Mouse (Mus musculus): ENCODE measurements around the gene Arrdc1.

The Arrdc1 gene

GRCm38 (mm10) chr2:24925284-24925683 is 9.8 kb downstream of the Arrdc1 start:
- DNase-seq (ENCODE audit: low spot score in 2 of 2): no peak

- DNase-seq (ENCODE audit: low spot score in 2 of 2): no peak
Measured at GRCm38 (mm10) chr2:24923561-24923960, 11.5 kb downstream of the Arrdc1 start.

DNA sequence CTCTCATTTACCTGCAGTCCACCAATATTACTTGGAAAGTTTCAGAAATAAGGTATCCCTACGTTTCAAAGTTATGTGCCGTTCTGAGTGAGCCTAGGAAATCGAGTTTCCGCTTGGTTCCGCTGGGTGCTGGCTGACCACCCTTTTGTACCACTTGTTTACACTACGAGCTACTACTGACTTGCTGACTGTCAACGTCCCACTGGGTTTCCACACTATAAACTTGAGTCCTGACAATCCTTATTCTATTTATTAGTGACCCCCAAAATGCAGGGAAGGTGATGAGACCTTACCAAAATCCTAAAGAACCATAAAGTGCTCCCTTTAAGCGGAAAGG is 15.2 kb downstream of the Arrdc1 start:
- no peak for DNase-seq (ENCODE audit: low spot score in 2 of 2)

- DNase-seq (ENCODE audit: low spot score in 2 of 2): peak; percentile 91 to 93
Measured at GRCm38 (mm10) chr2:24918930-24919838, 15.9 kb downstream of the Arrdc1 start, which contains the start of gene Ehmt1. Gene Ehmt1 (minus strand): TSS chr2:24919614.

DNA sequence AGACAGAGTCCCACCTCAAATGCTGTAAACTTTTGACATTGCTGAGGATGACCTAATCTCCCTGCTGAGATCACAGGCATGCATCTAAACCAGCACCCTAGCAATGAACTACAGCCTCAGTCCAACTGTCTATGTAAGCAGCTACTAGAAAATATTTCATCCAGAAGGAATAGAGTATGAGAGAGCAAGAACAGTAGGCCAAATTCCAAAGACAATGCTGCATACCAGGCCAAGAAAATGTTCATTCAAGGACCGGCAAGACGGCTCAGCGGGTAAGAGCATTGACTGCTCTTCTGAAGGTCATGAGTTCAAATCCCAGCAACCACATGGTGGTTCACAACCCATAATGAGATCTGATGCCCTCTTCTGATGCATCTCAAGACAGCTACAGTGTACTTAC is 20.3 kb downstream of the Arrdc1 start:
- DNase-seq (ENCODE audit: low spot score in 2 of 2): no peak

GRCm38 (mm10) chr2:24912589-24912988 is 22.5 kb downstream of the Arrdc1 start:
- no peak for DNase-seq (ENCODE audit: low spot score in 2 of 2)

DNA sequence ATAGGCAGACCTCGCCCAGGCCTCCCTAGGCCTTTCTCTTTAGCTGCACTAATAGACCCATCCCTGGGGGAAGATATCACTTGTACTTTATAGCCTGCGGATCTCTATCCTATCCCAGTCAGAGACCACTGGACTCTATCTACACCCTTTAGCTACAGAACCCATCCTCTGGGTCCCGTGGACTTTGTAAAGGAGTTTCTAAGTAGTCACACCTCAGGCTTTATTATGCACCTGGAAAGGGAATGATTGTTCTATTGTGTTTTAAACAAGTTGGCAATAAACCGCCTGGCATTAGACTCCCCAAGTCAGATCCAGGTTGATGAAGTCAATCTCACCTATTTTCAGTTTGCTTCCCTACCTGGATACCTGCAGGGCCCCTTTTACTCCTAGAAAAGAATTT is 22.9 kb downstream of the Arrdc1 start:
- DNase-seq (ENCODE audit: low spot score in 2 of 2): no peak

DNA sequence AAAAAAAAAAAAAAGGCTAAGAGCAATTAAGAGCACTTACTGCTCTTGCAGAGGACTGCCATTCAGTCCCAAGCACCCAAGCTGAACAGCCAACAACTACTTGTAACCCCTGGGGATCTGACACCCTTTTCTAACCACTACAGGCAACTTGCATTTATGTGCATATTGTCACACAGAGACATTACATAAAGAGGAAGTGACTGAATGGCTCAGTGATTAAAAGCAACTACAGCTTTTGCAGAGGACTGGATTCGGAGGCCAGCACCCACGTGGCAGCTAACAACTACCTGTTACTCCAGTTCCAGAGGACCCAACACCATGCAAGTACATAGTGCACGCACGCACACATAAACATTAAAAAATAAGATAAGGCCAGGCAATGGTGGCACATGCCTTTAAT is 24.6 kb downstream of the Arrdc1 start:
- no peak for DNase-seq (ENCODE audit: low spot score in 2 of 2)

DNA sequence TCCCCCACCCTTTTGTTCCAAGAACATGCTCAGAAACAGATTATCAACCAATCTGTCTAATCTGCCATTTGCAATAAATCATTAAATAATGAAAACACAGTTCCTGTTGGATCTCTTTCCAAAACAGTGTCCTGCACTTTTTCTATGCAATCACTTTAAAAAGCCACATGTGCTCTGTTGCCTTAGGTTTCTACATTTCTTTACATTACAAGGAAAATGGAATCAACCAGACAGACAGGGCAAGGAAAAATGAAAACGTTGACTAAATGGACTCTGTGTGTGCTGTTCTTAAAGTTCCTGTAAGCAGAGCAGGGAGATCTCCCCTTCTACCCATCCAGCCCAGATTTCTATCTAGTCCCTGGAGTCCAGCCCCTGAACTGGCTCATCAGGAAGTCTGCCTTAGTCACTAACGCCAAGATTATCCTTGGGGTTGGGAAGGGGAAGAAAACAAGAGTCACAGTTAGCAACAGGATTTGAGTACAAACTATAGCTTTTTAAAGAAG is 29.3 kb downstream of the Arrdc1 start:
- DNase-seq (ENCODE audit: low spot score in 2 of 2): no peak

- no peak for DNase-seq (ENCODE audit: low spot score in 2 of 2)
Measured at GRCm38 (mm10) chr2:24904823-24905652, 30.0 kb downstream of the Arrdc1 start.

DNA sequence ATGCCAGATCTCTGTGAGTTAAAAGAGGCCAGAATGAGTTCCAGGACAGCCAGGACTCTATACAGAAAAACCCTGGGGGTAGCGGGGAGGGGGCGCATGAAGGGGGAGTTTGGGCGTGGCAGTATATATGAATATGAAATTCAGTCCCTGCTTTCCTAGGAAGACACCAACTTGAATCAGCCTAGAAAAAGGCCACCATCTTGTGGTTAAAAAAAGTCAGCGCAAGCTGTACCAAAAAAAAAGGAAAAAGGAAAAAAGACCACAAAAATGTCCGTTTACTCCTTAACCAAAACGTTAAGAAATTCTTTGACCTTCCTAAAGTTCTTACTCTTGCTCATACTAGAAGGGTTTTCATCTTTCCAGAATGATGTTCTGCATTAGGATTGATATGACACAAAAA is 32.1 kb downstream of the Arrdc1 start:
- no peak for DNase-seq (ENCODE audit: low spot score in 2 of 2)

GRCm38 (mm10) chr2:24901055-24901454 is 34.0 kb downstream of the Arrdc1 start:
- no peak for DNase-seq (ENCODE audit: low spot score in 2 of 2)

DNA sequence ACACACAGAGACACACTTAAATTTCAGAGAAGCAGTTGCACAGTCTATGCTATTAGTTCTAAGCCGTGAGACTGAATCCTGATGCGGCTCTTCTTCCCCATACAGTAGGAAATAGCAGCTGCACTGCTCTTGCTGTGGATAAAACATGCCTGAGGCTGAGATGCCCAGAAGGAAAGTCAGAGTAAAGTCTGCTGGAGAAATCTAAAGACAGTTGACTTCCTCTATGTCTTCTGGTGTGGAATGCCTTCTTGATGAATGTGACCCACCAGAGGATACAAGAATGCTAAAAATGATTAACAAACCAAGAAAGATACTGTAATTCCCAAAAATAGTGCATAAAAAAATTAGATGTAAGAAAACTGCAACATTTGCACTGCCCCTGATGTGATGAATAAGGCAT is 35.8 kb downstream of the Arrdc1 start:
- no peak for DNase-seq (ENCODE audit: low spot score in 2 of 2)

GRCm38 (mm10) chr2:24896761-24897160 is 38.3 kb downstream of the Arrdc1 start:
- no peak for DNase-seq (ENCODE audit: low spot score in 2 of 2)

DNA sequence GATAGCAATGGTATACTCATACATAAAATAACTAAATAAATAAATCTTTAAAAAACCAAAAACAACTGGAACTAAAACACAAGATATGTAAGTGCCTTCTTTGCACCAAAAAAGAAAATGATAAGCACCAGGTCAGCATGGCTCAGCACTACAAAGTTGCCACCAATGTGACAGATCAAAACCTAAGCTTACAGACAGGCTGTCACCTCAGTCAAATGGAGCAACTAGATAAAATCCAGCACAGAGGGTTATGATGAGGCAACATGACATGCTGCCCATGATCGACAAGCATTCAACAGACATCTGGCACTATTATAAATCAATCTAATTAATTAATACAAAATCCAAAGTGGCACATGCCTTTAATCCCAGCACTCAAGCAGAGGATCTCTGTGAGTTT is 40.8 kb downstream of the Arrdc1 start:
- no peak for DNase-seq (ENCODE audit: low spot score in 2 of 2)

DNA sequence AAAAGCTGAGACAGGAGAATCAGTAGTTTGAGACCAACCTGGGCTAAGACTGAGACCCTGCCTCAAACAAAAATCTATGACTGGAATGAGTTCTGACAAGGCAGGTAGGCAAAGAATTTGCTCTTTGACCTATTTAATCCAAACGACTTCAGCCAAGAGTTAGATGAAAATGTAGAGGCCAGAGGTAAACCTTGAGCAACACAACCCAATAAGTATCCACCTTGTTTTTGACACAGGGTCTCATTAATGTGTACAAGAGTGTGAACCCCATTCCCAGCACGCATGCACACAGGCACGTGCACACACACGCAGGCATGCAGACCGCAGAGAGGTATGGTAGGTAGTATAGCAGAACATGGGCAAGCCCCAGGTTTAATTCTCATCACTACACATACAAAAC is 42.7 kb downstream of the Arrdc1 start:
- DNase-seq (ENCODE audit: low spot score in 2 of 2): no peak

GRCm38 (mm10) chr2:24890541-24891447 is 44.3 kb downstream of the Arrdc1 start:
- DNase-seq (ENCODE audit: low spot score in 2 of 2): no peak

- no peak for DNase-seq (ENCODE audit: low spot score in 2 of 2)
Measured at GRCm38 (mm10) chr2:24888895-24889294, 46.2 kb downstream of the Arrdc1 start.

DNA sequence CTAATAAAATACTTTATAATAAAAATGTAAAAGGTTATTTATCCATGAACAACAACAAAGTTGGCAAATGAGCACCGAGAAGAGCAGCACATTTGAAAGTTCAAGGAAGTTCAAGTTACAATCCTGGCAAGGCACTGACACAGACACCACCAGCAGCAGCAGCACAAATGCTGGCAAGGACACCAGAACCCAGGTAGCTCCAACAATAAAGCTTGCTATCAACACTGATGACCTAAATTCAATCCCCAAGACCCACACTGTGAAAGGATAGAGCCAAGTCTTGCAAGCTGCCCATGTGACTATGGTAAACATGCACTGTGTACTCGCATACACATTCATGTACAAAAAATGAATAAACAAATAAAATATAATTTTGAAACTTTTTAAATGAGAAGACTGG is 54.4 kb downstream of the Arrdc1 start:
- no peak for DNase-seq (ENCODE audit: low spot score in 2 of 2)
